Mouse (Mus musculus) 416B (cell line): ENCODE measurements around the gene BC034090.
A peak's percentile ranks its signal among the peaks of the same experiment; 100 is the strongest.
"Not testable (repeated sequence)": the region's sequence is repeated elsewhere in the genome, so short reads cannot be mapped to it uniquely, and the experiment has no call there.

Experiments
- DNase-seq: peaks from one replicate; pipeline ENCODE4 v3.0.0; 2011; ENCODE audit warnings: low read depth

Gene BC034090

GRCm38 (mm10) chr1:155243797-155244770 lies at the start of gene BC034090:
Gene BC034090 (minus strand): TSS chr1:155244444.
- no peak for DNase-seq

GRCm38 (mm10) chr1:155293446-155293845 lies 49.2 kb upstream of the BC034090 start:
- DNase-seq, result peak; percentile 82

- DNase-seq, result no peak
These were observed 45.2 kb upstream of the BC034090 start for GRCm38 (mm10) chr1:155289411-155289810.

- no peak for DNase-seq
These were observed 43.8 kb upstream of the BC034090 start for GRCm38 (mm10) chr1:155288033-155288432.

- no peak for DNase-seq
These were observed 39.6 kb upstream of the BC034090 start for GRCm38 (mm10) chr1:155283808-155284207.

GRCm38 (mm10) chr1:155281003-155281793 lies 37.0 kb upstream of the BC034090 start:
- peak; percentile 74 for DNase-seq

GRCm38 (mm10) chr1:155280306-155280705 lies 36.1 kb upstream of the BC034090 start:
- DNase-seq, result no peak

GRCm38 (mm10) chr1:155276381-155277033 lies 32.3 kb upstream of the BC034090 start:
- no peak for DNase-seq

GRCm38 (mm10) chr1:155275793-155276192 lies 31.5 kb upstream of the BC034090 start:
- no peak for DNase-seq

- DNase-seq, result no peak
These were observed 30.7 kb upstream of the BC034090 start for GRCm38 (mm10) chr1:155274976-155275375.

- peak; percentile 68 for DNase-seq
These were observed 28.7 kb upstream of the BC034090 start for GRCm38 (mm10) chr1:155272953-155273352.

GRCm38 (mm10) chr1:155262496-155262895 lies 18.3 kb upstream of the BC034090 start:
- DNase-seq, result not testable (repeated sequence)

GRCm38 (mm10) chr1:155254309-155254708 lies 10.1 kb upstream of the BC034090 start:
- no peak for DNase-seq

- no peak for DNase-seq
These were observed 8.9 kb upstream of the BC034090 start for GRCm38 (mm10) chr1:155253126-155253525.

- DNase-seq, result no peak
These were observed 8.4 kb upstream of the BC034090 start for GRCm38 (mm10) chr1:155252631-155253121.

GRCm38 (mm10) chr1:155251596-155251995 lies 7.4 kb upstream of the BC034090 start:
- DNase-seq, result no peak

- no peak for DNase-seq
These were observed 6.4 kb upstream of the BC034090 start for GRCm38 (mm10) chr1:155250531-155251135.

- DNase-seq, result no peak
These were observed 5.7 kb upstream of the BC034090 start for GRCm38 (mm10) chr1:155249896-155250295.

- DNase-seq, result no peak
These were observed 3.8 kb upstream of the BC034090 start for GRCm38 (mm10) chr1:155248041-155248440.

GRCm38 (mm10) chr1:155247441-155247840 lies 3.2 kb upstream of the BC034090 start:
- no peak for DNase-seq

GRCm38 (mm10) chr1:155245516-155245915 lies 1.3 kb upstream of the BC034090 start:
- DNase-seq, result no peak
